Mouse (Mus musculus): ENCODE measurements around the gene Gm6760.

- TF ChIP-seq CTCF (IDR thresholded peaks at IDR 0.05; ENCODE audit: control insufficient read depth, insufficient read depth, insufficient read length) (no peak), MAX (IDR thresholded peaks at IDR 0.05) (no peak), MYOD1 (IDR thresholded peaks at IDR 0.05; ENCODE audit: control insufficient read depth, insufficient read length, low read depth) (no peak), USF1 (IDR thresholded peaks at IDR 0.05; ENCODE audit: low read depth) (no peak), CEBPB (IDR thresholded peaks at IDR 0.05; ENCODE audit: low read depth) (no peak), FOSL1 (IDR thresholded peaks at IDR 0.05; ENCODE audit: insufficient read depth, low read length, poor library complexity, severe bottlenecking) (no peak)
Measured at GRCm38 (mm10) chrX:64181246-64181645, 29.2 kb upstream of the Gm6760 start.
